Comparison of ENCODE assay signal across 17 mouse cellular contexts in the genomic region with DNA sequence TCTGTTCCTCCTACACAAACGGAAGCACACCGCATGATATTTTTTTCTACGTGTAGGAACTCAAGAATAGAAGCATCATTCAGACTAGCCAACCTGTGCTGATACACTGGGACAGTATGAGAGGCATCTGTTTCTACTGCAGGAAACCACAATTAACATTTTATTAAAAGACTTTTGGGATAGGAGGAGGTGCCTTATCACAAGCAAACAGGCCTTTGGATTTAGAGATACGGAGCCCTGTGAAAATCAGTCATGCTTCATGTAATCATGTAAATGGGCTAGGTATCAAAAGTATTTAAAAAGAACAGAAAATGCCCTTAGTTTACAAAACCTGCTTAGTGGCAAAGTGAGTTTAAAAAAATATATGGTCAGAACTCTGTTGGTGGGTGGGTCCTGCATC.
DNase-seq lines count a peak whose midpoint lies in the region; ATAC-seq and TF ChIP-seq lines count a peak whose summit lies in the region.
"Had no signal": no experiment of that assay in that cellular context is flagged by ENCODE, and none has a peak within 500 bp of the region (broad histone marks: within the 10 kb centered on the region; RNA-seq: fewer than 3 reads in every experiment).

No protein-coding gene starts in this region.

- peaks cover 40% of the 10 kb centered on the region for H3K4me1 ChIP-seq in liver, adult 2 months (ENCODE audit: control insufficient read depth, insufficient read depth, low read length)
- peaks cover 62% of the 10 kb centered on the region for H3K4me1 ChIP-seq in liver, embryonic 12.5 days
- H3K4me1 ChIP-seq in MEL (ENCODE audit: control insufficient read depth in 1 of 2, insufficient read depth in 2 of 2, low read length in 2 of 2): peaks cover 56 to 63% of the 10 kb centered on the region in 2 experiments

- no peak overlapping the region for H3K4me2 ChIP-seq in liver, embryonic 12.5 days
- H3K4me2 ChIP-seq: heart, embryonic 12.5 days; hindbrain, embryonic 15.5 days had no signal

- no peaks in the 10 kb centered on the region for H3K36me3 ChIP-seq in liver, adult 2 months (ENCODE audit: control insufficient read depth, insufficient read depth, low read length)
- H3K36me3 ChIP-seq in liver, embryonic 12.5 days: no peaks in the 10 kb centered on the region
- peaks cover under 1 to 71% of the 10 kb centered on the region in 2 experiments; a peak in 3 of 4 replicates for H3K36me3 ChIP-seq in MEL (ENCODE audit: control insufficient read depth in 1 of 2, insufficient read depth in 2 of 2, low read length in 2 of 2)
- H3K36me3 ChIP-seq: embryonic facial prominence, embryonic 10.5 days; heart, embryonic 12.5 days; hindbrain, embryonic 15.5 days had no signal

- peak; percentile 92 to 93 for TF ChIP-seq EP300 in MEL (IDR thresholded peaks at IDR 0.05; ENCODE audit: low read depth in 1 of 2, low read length in 2 of 2)

- ATAC-seq in liver, embryonic 12.5 days: no peak
- ATAC-seq in megakaryocyte-erythroid progenitor cell, adult 5-6 weeks (replicated peaks; ENCODE audit: low FRiP score, low TSS enrichment, poor library complexity, severe bottlenecking): peak; percentile 58
- ATAC-seq: forebrain, embryonic 14.5 days had no signal

- H3K79me2 ChIP-seq in liver, adult 2 months (ENCODE audit: control insufficient read depth, insufficient read depth, low read length): peaks cover 17% of the 10 kb centered on the region
- H3K79me2 ChIP-seq in MEL (ENCODE audit: control insufficient read depth, insufficient read depth, low read length, poor library complexity): peaks cover 15% of the 10 kb centered on the region

- no peaks in the 10 kb centered on the region for H3K27me3 ChIP-seq in liver, adult 2 months (ENCODE audit: control insufficient read depth, insufficient read depth, low read length)
- H3K27me3 ChIP-seq in liver, embryonic 12.5 days (replicated peaks): no peaks in the 10 kb centered on the region
- H3K27me3 ChIP-seq in MEL (ENCODE audit: control insufficient read depth in 1 of 2, insufficient read depth in 2 of 2, low read length in 2 of 2): no peaks in the 10 kb centered on the region
- H3K27me3 ChIP-seq: CH12.LX; heart, embryonic 12.5 days; hindbrain, embryonic 15.5 days had no signal

- no peaks in the 10 kb centered on the region for H3K9me3 ChIP-seq in liver, embryonic 12.5 days (replicated peaks)
- no peaks in the 10 kb centered on the region for H3K9me3 ChIP-seq in MEL (replicated peaks; ENCODE audit: insufficient read depth, low read length)
- H3K9me3 ChIP-seq: embryonic facial prominence, embryonic 10.5 days; heart, embryonic 12.5 days; hindbrain, embryonic 15.5 days had no signal

- no peak for TF ChIP-seq CTCF in liver, adult 2 months (IDR thresholded peaks at IDR 0.05; ENCODE audit: low read depth, low read length)
- TF ChIP-seq CTCF in MEL (IDR thresholded peaks at IDR 0.05 in 2 of 3, conservative IDR thresholded peaks at IDR 0.05 in 1 of 3; ENCODE audit: control insufficient read depth in 1 of 3, insufficient read depth in 1 of 3, low read depth in 2 of 3, low read length in 3 of 3, poor library complexity in 1 of 3, severe bottlenecking in 1 of 3): no peak

- no peak overlapping the region for H3K4me3 ChIP-seq in liver, adult 2 months (ENCODE audit: insufficient read depth, low read depth, low read length)
- H3K4me3 ChIP-seq in liver, embryonic 12.5 days: no peak overlapping the region
- H3K4me3 ChIP-seq in MEL (ENCODE audit: control insufficient read depth in 1 of 2, insufficient read depth in 1 of 2, low read depth in 2 of 2, low read length in 2 of 2): no peak overlapping the region
- H3K4me3 ChIP-seq: embryonic facial prominence, embryonic 10.5 days; heart, embryonic 12.5 days; hindbrain, embryonic 15.5 days had no signal

- no peak for TF ChIP-seq POLR2A in liver, adult 2 months (IDR thresholded peaks at IDR 0.05; ENCODE audit: extremely low read depth, insufficient read depth, low read length)
- TF ChIP-seq POLR2A in MEL (IDR thresholded peaks at IDR 0.05; ENCODE audit: control insufficient read depth in 1 of 2, insufficient read depth in 1 of 2, low read depth in 1 of 2, low read length in 2 of 2, poor library complexity in 1 of 2): no peak

- H3K9ac ChIP-seq in liver, adult 2 months (ENCODE audit: low read depth, low read length): no peak overlapping the region
- H3K9ac ChIP-seq in liver, embryonic 12.5 days: no peak overlapping the region
- H3K9ac ChIP-seq in MEL (ENCODE audit: control insufficient read depth, low read depth, low read length, poor library complexity, severe bottlenecking): no peak overlapping the region; the same call in 1 of the 2 replicates
- H3K9ac ChIP-seq: heart, embryonic 12.5 days; hindbrain, embryonic 15.5 days had no signal

- WGBS in liver, adult 2 months: 81% methylated on average over 4 of the region's 4 CpGs
- 60% methylated on average over 4 of the region's 4 CpGs for WGBS in liver, embryonic 12.5 days (ENCODE audit: insufficient replicate concordance)

- TF ChIP-seq RAD21 in MEL (IDR thresholded peaks at IDR 0.05; ENCODE audit: low read depth, low read length): no peak

- DNase-seq in liver, adult 2 months (ENCODE audit: extremely low read depth, low read depth, low spot score): no peak
- DNase-seq in MEL (ENCODE audit: low read depth, low spot score): peak; percentile 87
- peak; percentile 48 for DNase-seq in c-Kit-positive CD71-positive TER-119-negative erythroid progenitor cells, embryonic 14.5 days (ENCODE audit: low read depth)
- no peak for DNase-seq in gastrocnemius, postnatal 25 days
- no peak for DNase-seq in right cerebral cortex, postnatal 36 days (ENCODE audit: low spot score in 2 of 2)
- DNase-seq: adrenal gland, postnatal 10 days; cerebellum, adult 2 months; cerebellum, postnatal 10 days; gastrocnemius, postnatal 10 days; heart, postnatal 36 days had no signal

- peak overlapping the region; percentile 86 for H3K27ac ChIP-seq in liver, adult 2 months (replicated peaks; ENCODE audit: insufficient read depth, low read depth, low read length)
- no peak overlapping the region for H3K27ac ChIP-seq in liver, embryonic 12.5 days
- H3K27ac ChIP-seq in MEL (ENCODE audit: control insufficient read depth, low read depth, low read length): peak overlapping the region; percentile 84
- H3K27ac ChIP-seq: embryonic facial prominence, embryonic 10.5 days; hindbrain, embryonic 15.5 days had no signal

TF ChIP-seq in MEL, 35 proteins besides CTCF, POLR2A, EP300 and RAD21 (continues in another document):
- no peak for TF ChIP-seq POLR2AphosphoS5 (IDR thresholded peaks at IDR 0.05; ENCODE audit: borderline replicate concordance, low read depth, low read length)
- TF ChIP-seq MAFK (IDR thresholded peaks at IDR 0.05; ENCODE audit: borderline replicate concordance, low read depth, low read length): no peak
- TF ChIP-seq TBP (IDR thresholded peaks at IDR 0.05; ENCODE audit: low read depth, low read length): no peak; the same call in 1 of the 2 replicates
- TF ChIP-seq ZKSCAN1 (IDR thresholded peaks at IDR 0.05; ENCODE audit: low read depth, low read length): no peak
- no peak for TF ChIP-seq MXI1 (IDR thresholded peaks at IDR 0.05; ENCODE audit: low read depth, low read length)
- TF ChIP-seq USF1 (IDR thresholded peaks at IDR 0.05; ENCODE audit: low read depth, low read length): no peak
- no peak for TF ChIP-seq KAT2A (conservative IDR thresholded peaks at IDR 0.05; ENCODE audit: low read depth, low read length)
- no peak for TF ChIP-seq JUND (IDR thresholded peaks at IDR 0.05; ENCODE audit: low read depth, low read length)
- no peak for TF ChIP-seq MAZ (IDR thresholded peaks at IDR 0.05; ENCODE audit: low read depth, low read length)
- TF ChIP-seq BHLHE40 (IDR thresholded peaks at IDR 0.05; ENCODE audit: borderline replicate concordance, low read depth, low read length): peak; percentile 71; the same call in 1 of the 2 replicates
- TF ChIP-seq RCOR1 (IDR thresholded peaks at IDR 0.05; ENCODE audit: low read depth, low read length): peak; percentile 87
- TF ChIP-seq POLR2AphosphoS2 (IDR thresholded peaks at IDR 0.05; ENCODE audit: low read length): no peak
- no peak for TF ChIP-seq MEF2A (IDR thresholded peaks at IDR 0.05; ENCODE audit: extremely low read depth, insufficient replicate concordance, low read depth, low read length, poor library complexity, severe bottlenecking)
- no peak for TF ChIP-seq GABPA (IDR thresholded peaks at IDR 0.05; ENCODE audit: low read depth, low read length)
- TF ChIP-seq CHD2 (IDR thresholded peaks at IDR 0.05; ENCODE audit: low read length): no peak
- no peak for TF ChIP-seq MAX (IDR thresholded peaks at IDR 0.05; ENCODE audit: low read length)
- 0 out of 2 replicates have a peak, but pooled peaks have one; percentile 23 for TF ChIP-seq HCFC1 (IDR thresholded peaks at IDR 0.05; ENCODE audit: low read depth, low read length)
- peak; percentile 80 for TF ChIP-seq SIN3A (IDR thresholded peaks at IDR 0.05; ENCODE audit: low read length)
- TF ChIP-seq ZMIZ1 (IDR thresholded peaks at IDR 0.05; ENCODE audit: low read depth, low read length): no peak
- TF ChIP-seq ZC3H11A (IDR thresholded peaks at IDR 0.05; ENCODE audit: low read depth, low read length): no peak
- TF ChIP-seq ZNF384 (IDR thresholded peaks at IDR 0.05; ENCODE audit: low read depth, low read length): peak; percentile 80
- TF ChIP-seq SMC3 (IDR thresholded peaks at IDR 0.05; ENCODE audit: low read depth, low read length): no peak
- no peak for TF ChIP-seq NELFE (IDR thresholded peaks at IDR 0.05; ENCODE audit: low read depth, low read length)
- no peak for TF ChIP-seq CHD1 (IDR thresholded peaks at IDR 0.05; ENCODE audit: low read depth, low read length)
- TF ChIP-seq MYB (IDR thresholded peaks at IDR 0.05; ENCODE audit: low read depth, low read length): no peak
- peak; percentile 60; the same call in 1 of the 2 replicates for TF ChIP-seq MYC (IDR thresholded peaks at IDR 0.05; ENCODE audit: low read depth, low read length)
- peak; percentile 97 for TF ChIP-seq TCF12 (IDR thresholded peaks at IDR 0.05; ENCODE audit: low read depth, low read length)
- TF ChIP-seq GATA1 (IDR thresholded peaks at IDR 0.05; ENCODE audit: low read depth, low read length): peak; percentile 97
- peak; percentile 92 for TF ChIP-seq ETS1 (IDR thresholded peaks at IDR 0.05; ENCODE audit: low read depth, low read length)
- no peak for TF ChIP-seq NRF1 (IDR thresholded peaks at IDR 0.05; ENCODE audit: insufficient read depth, low read depth, low read length, poor library complexity, severe bottlenecking)
- no peak for TF ChIP-seq E2F4 (IDR thresholded peaks at IDR 0.05; ENCODE audit: borderline replicate concordance, low read depth, low read length)
- TF ChIP-seq UBTF (IDR thresholded peaks at IDR 0.05; ENCODE audit: borderline replicate concordance, insufficient read depth, low read depth, low read length): no peak
- TF ChIP-seq ELF1 (IDR thresholded peaks at IDR 0.05; ENCODE audit: low read depth, low read length): no peak

Comparison
In these comparisons a context has a peak if more than half of its experiments do, and no peak if none do; other contexts are left out.
1. DNase-seq: peak in MEL (single experiment) and c-Kit-positive CD71-positive TER-119-negative erythroid progenitor cells, embryonic 14.5 days (single experiment); none in liver, adult 2 months (single experiment), gastrocnemius, postnatal 25 days (single experiment) and right cerebral cortex, postnatal 36 days (0 of 2).